Mouse (Mus musculus): Measurements from ENCODE around the gene Atp5s. TPM values are rescaled to one million over a fixed set of nuclear protein-coding genes. Genes with fewer than 3 reads are reported as not detected.

Gene Atp5s
- total RNA-seq, 4 experiments from 2014 or later = 28.1 to 38.2 (median 32.3) TPM

DNA sequence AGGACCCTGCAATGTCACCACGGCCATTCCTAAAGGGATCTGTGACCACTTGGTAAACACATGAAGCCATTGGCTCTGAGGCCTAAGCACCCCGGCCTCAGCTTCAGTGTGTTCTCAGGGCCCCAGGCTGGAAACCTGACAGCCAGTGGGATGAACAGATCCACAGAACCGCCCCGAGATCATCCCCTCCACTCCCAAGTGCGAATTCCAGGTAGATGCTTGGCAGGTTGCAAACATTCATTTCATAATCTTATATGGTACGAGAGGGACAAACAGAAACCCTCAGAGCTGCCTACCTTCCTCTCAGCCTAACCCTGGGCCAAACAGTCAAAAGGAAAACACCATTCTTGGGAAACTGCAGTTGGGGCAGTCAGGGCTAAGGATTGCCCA lies 52.6 kb downstream of the Atp5s start:
- DNase-seq (ENCODE audit: low spot score) = no peak

DNA sequence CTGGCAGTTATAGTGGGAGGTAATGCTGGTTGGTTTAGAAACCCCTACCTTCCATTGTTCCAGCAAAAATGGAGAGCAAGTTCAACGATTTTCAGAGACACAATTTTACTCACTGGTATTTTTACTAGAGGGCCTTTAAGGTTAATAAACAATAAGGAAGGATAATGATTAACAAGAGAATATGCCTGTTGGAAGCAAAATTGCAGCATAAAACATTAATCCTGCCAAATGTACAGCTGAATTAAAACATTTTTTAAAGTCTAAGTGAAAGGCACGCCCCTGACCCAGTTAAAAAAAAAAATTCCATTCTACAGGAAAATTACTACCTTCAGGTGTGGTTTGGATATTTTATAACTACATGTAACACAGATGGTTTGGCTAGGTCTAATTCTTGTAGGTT lies 53.2 kb downstream of the Atp5s start:
- no peak for DNase-seq (ENCODE audit: low spot score)

DNA sequence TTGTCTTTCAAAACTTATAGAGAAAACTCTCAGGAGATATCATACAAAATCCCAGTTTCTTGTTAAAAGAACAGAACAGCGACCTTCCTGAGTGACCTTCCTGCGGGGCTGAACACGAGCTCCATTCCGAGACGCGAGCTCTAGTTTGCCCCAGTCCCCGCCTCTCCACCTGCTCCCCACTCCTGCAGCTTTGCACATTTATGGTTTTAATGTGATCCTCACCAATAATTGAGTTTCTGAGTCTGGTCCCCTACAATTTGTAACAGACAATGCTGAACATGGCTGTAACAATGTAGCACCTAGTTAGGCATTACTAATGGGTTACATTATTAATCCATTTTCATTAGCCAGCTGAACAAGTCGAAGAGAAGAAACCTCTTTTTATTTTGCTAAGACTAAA lies 56.7 kb downstream of the Atp5s start:
- DNase-seq (ENCODE audit: low spot score) = no peak

DNA sequence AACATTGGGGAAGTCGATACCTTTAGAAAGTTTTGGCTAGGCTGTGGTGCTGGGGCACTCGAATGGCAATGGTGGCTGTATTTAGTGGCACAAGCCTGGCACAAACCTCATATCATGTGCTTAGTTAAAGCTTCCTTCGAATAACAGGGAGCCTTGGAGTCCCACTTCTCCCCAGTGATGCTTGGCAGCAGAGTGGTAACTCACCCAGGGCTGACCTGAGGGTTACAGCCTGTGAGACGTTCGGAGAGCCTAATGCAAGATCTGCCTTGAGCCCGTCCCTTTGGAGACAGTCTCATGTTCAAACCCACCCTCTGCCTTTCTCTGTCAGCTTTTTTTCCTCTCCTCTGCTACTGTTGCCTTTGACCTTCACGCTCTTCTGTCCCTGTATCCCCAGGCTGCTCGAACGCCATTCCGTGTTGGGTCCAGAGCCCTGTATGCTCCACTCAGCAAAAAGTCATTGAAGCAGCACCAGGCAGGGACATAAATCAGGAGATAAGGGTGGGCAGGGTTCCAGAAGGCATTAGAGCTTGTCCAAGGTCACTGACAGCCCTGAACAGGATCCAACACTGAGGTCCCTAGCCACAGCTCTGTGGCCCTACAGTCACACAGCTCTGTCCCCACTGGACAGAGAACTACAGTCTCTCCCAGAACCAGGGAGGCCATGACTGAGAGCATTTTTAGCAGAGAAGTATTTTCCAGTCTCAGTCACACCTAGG lies 57.3 kb downstream of the Atp5s start:
- no peak for DNase-seq (ENCODE audit: low spot score)

DNA sequence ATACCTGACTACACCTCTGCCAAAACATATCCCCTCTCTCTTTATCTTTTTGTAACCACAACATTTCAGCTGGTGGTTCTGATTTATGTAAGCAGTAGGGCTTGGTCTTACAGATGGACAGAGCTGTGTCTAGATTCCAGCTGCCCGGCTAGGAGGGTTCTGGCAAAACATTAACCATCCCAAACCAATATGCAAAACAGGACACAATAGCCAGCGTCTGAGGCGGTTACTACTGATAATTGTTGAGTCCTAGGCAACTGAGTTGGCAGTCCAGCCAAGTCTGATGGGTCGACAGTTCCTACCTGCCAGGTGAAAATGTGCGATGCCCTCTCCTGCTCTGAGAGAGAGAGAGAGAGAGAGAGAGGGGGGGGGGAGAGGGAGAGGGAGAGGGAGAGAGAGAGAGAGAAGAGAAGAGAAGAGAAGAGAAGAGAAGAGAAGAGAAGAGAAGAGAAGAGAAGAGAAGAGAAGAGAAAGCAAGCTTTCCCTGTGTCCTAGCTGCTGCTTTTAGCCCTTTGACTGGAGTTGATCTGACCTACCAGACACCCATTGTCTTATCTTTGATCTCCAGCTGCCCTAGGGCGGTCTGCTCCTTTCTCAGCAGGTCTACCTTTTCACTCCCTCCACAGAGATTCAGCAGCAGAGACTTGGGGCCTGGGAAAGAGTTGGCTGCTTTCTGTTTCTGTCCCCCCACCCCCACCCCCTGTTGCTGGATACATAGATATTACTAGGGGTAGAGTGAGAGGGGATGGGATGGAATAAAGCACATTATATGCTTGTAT lies 58.7 kb downstream of the Atp5s start:
- DNase-seq (ENCODE audit: low spot score) = no peak

DNA sequence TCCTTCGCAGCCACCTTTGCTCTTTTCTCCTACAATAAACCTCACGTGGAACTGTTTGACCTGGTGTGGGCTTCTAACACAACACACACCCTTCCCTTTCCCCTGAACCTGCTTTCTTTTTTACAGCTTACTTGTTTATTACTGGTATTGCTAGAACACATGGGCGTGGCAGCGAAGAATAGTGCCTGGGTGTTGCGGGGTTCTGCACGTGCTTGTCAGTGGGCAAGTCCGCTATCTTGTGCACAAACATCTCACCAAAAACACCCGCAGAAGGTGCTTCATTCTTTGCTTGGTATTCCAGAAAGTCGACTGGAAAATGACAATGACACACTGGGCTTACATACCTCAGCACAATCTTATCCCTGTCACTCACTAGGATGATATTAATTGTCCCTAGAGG lies 60.7 kb downstream of the Atp5s start:
- no peak for DNase-seq (ENCODE audit: low spot score)

DNA sequence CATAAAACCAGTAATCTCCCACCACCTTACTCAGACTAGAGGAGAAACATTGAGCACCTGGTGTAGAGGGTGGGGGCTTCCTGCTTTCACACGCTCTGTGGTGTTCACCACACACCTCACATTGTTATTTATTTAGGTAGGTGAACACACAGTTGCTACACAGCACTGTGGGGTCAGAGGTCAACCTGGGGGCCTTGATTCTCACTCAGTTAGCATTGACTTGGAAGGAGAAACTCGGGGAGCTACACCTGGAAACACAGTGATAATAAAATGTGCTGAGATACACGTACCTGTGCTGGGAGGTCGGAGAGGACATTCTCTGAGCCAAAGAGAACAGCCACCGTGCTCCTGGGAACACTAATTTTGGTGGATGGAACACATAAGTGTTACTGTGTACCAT lies 63.6 kb downstream of the Atp5s start:
- DNase-seq (ENCODE audit: low spot score) = no peak

DNA sequence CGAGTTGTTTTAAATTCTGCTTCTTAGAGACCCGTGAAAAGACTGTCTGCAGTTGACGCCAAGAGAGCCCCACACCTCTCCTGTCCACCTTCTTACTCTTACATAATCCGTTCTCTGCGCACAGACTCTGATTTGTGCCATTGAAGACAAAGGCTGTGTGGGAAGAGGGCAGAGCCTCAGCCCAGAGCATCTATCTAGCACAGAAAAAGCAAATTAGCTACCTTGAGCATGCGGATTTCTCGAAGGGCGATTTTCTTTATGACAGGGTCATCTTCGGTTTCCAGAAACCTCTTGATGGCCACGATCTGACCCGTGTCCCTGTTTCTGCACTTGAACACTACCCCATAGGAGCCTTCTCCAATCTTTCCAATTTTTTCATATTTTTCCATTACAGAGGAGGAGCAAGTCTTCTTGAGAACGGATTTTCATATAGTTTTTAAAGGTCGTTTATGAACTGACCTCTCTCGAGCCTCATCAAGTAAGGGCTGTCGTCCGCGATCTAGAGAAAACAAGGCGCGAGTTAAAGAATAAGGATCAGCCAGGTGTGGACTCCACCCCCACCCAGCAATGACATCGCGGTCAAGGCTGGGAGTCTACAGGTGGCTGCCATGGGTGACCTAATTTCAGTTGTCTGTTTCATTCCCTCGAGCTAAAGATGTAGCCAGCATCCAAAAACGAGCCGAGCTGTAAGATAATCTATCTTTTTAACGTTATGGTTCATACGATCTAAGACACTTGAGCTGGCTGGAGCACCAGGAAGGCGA lies 65.2 kb downstream of the Atp5s start:
- DNase-seq (ENCODE audit: low spot score) = no peak

DNA sequence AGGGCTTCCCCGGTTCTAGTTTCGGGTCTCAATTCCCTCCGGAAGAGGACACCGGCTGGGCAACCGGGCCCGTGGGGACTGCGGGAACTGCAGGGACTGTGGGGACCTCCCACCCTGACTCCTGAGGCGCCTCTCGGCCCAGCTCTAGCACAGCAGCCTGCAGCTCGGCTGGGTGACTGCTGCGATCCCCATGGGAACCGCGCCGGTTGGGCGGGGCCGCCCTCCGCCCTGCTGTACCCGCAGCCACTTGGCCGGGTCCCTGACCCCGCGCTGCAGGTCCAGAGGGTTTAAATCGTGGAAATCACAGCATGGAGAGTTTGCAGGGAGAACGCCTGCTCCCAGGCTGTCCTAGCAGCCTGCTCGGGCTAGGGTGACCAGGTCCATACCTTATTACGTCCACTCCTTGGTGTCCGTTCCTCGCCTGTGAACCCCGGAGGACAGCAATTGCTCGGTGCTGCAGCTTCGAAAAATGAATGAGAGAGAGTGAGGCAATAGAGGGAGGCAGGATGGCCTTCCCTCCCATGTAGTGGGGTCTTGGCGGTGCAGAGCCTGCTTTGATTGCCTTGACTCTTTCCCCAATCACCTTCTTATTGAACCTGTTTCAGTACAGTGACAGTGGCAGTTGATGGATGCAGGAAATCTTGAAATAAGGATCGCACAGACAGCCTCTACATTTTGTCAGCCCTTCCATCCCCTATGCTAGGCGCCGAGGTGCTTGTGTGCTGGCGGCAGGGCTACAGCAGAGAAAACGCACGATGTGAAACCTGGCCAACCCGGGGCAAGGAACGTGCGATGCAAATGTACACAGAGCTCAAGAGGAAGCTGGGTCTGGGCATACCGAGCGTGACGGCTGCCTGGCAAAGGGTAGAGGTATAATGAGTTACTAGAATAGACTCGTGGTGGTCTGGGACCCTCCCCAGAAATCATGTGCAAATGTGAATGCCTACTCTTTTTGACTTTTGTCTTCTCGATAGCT lies 66.1 kb downstream of the Atp5s start, which contains the start of gene Cdkl1:
Cdkl1 (minus strand) TSS at position 738 of the 976 bp plus-strand sequence.
- DNase-seq (ENCODE audit: low spot score) = no peak

Small RNA genes within 50 kb of the gene (microRNA-seq; reads per million reads assigned to microRNA genes)
- gene Mir681 = not detected

Other genes starting within 250 kb of the Atp5s start
- gene Vcpkmt, start 141.9 kb upstream of the Atp5s start, total RNA-seq (2022) = 1 to 10 TPM; 2.7 to 3.7 (median 3.3) TPM
- gene Sos2, start 43.1 kb upstream of the Atp5s start, total RNA-seq (2022) = 10 to 100 TPM; 36.6 to 44.0 (median 41.1) TPM
- gene L2hgdh, start 77 bp upstream of the Atp5s start, total RNA-seq (2022) = 10 to 100 TPM; 42.7 to 56.7 (median 46.3) TPM
- gene Cdkl1, start 66.3 kb downstream of the Atp5s start, total RNA-seq (2022) = 10 to 100 TPM; 11.8 to 17.0 (median 14.4) TPM
- 1 to 10 TPM; 3.4 to 6.1 (median 5.0) TPM for gene Atl1, start 167.7 kb downstream of the Atp5s start, total RNA-seq (2022)
- 10 to 100 TPM; 19.1 to 21.2 (median 20.3) TPM for gene Map4k5, start 168.2 kb downstream of the Atp5s start, total RNA-seq (2022)